Mouse (Mus musculus) bone marrow, adult 2 months (tissue): ENCODE data around the gene Carns1. TPM values are rescaled to one million over a fixed set of nuclear protein-coding genes. Genes with fewer than 3 reads are reported as not detected.
A peak's percentile ranks its signal among the peaks of the same experiment; 100 is the strongest.

ENCODE experiments used
- H3K27ac ChIP-seq: fragments of 200-500 bp; 2 replicates; pipeline ENCODE4 v1.5.1; 2012; ENCODE audit warnings: low read depth, mild to moderate bottlenecking, control low read depth, inconsistent platforms, low read length; ENCODE audit not compliant: control insufficient read depth, poor library complexity, insufficient read depth
- H3K4me1 ChIP-seq: fragments of 200-500 bp; 2 replicates; pipeline ENCODE4 v1.6.1; 2011; ENCODE audit warnings: low read length; ENCODE audit not compliant: control insufficient read depth, insufficient read depth
- H3K4me3 ChIP-seq: fragments of 200-500 bp; replicated peaks from 2 replicates; pipeline ENCODE3; 2011; ENCODE audit warnings: mild to moderate bottlenecking, low read depth, low read length, control low read depth; ENCODE audit not compliant: control insufficient read depth
- CTCF ChIP-seq: fragments of 200-500 bp; IDR thresholded peaks from 2 replicates; pipeline ENCODE4 v1.5.1; 2011; ENCODE audit warnings: low read length, control low read depth; ENCODE audit not compliant: control insufficient read depth, insufficient read depth
- POLR2A ChIP-seq: fragments of 200-500 bp; IDR thresholded peaks from 2 replicates; pipeline ENCODE4 v1.6.1; 2011; ENCODE audit warnings: low read depth, mild to moderate bottlenecking, control low read depth, low read length, borderline replicate concordance; ENCODE audit not compliant: control insufficient read depth
- WGBS: fragments of 180-500 bp; shearing (Covaris S2); methylation state at CpG from one replicate; pipeline ENCODE4 v1.1.7; 2018; 5-methylcytosine and 5-hydroxymethylcytosine counted together
- polyA plus RNA-seq: library from polyadenylated mRNA; stranded (reverse); fragments of >200 nt; gene quantifications from 2 replicates; pipeline ENCODE4 v1.2.4, GENCODE M21; 2011; ENCODE audit warnings: low replicate concordance; ENCODE audit not compliant: missing spikeins, insufficient read depth, insufficient read length

The Carns1 gene
- polyA plus RNA-seq, 1 experiment: 52.9 TPM

DNA sequence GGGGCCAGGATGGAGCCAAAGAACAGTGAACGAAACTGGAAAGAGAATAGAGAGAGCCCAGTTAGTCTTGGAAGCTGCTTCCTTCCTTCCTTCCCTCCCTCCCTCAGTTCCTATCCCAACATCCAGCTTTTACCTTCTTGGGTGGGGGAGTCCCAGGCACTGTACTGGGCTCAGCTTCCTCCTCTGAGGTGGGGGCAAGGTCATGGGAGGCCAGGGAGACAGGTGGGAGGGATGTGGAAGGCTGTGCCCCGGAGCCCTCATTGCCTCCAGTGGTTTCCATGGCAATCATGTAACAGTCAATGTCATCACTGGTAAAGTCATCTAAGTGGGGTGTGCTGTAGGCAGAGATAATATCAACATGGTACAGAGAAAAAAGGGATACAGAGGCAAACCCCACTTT lies 20.8 kb upstream of the Carns1 start:
- Histone ChIP-seq H3K4me1 (peaks cover 5% of the 10 kb centered on the region), H3K4me3 (no peak overlapping the region), H3K27ac (no peak overlapping the region)
- 48% methylated on average over 2 of the region's 2 CpGs for WGBS
- TF ChIP-seq POLR2A (no peak), CTCF (no peak)

DNA sequence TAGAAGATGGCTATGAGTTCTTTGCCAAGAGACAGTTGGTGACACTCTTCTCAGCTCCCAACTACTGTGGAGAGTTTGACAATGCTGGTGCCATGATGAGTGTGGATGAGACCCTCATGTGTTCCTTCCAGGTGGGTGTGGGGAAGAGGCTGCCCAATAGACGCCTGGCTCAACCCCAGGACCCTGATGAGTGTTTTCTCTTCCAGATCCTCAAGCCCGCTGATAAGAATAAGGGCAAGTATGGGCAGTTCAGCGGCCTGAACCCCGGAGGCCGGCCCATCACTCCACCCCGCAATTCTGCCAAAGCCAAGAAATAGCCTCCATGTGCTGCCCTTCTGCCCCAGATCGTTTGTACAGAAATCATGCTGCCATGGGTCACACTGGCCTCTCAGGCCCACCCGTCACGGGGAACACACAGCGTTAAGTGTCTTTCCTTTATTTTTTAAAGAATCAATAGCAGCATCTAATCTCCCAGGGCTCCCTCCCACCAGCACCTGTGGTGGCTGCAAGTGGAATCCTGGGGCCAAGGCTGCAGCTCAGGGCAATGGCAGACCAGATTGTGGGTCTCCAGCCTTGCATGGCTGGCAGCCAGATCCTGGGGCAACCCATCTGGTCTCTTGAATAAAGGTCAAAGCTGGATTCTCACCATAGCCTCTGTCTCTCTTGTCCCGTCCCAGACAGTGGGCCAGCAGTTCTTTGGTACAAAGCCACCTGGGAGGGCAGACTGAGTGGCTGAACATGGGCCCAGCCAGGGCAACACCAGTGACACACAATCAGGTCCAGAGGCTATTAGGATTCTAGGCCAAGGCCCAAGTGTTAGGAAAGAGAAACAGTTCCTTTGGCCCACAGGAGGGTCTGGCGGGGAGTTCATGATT lies 19.7 kb upstream of the Carns1 start:
- H3K4me3 ChIP-seq: no peak overlapping the region
- H3K4me1 ChIP-seq: no peaks in the 10 kb centered on the region; the same call in 1 of the 2 replicates
- TF ChIP-seq POLR2A (no peak), CTCF (no peak)
- 87% methylated on average over 12 of the region's 12 CpGs for WGBS
- H3K27ac ChIP-seq: no peak overlapping the region

DNA sequence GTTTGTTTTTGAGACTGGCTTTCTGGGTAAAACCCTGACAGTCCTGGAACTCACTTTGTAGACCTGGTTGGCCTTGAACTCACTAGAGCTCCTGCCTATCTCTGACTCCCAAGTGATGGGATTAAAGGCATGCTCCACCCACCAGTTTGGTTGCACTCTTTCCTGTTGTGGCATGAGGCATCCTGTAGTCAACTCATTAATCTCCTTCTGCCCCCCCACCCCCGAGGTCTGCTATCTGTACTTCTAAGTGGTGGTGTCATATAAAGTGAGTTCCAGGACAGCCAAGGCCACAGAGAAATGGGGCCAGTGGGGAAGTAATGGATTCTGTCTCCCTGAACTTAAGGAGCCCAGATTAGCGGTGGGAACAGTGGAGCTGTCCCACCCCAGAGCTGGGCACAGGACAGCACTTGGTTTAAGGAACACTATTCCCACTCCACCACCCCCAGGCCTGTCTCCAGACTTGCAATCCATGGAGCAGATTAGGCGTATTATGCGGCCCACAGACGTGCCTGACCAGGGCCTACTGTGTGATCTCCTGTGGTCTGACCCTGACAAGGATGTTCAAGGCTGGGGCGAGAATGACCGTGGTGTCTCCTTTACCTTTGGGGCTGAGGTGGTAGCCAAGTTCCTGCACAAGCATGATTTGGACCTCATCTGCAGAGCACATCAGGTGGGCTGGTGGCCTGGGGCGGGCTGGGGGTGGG lies 18.9 kb upstream of the Carns1 start:
- no peak overlapping the region for H3K27ac ChIP-seq
- no peaks in the 10 kb centered on the region; the same call in 1 of the 2 replicates for H3K4me1 ChIP-seq
- no peak overlapping the region for H3K4me3 ChIP-seq
- 75% methylated on average over 8 of the region's 8 CpGs for WGBS
- TF ChIP-seq POLR2A (no peak), CTCF (no peak)

DNA sequence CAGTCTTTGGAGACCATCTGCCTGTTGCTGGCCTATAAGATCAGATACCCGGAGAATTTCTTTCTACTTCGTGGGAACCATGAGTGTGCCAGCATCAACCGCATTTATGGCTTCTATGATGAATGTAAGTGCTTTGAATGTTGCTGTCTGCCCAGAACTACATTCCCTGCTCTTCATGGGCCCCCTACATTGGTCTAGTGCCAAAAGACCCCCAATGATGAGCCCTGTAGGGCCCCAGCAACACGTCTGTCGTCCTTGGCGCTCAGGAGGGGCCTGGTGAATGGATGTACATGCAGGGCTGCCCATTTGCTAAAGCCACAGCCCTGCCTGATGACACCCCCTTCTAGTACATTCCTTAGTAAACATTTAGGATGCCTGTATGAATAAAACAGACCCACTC lies 17.9 kb upstream of the Carns1 start:
- no peak overlapping the region for H3K27ac ChIP-seq
- WGBS: 50% methylated on average over 6 of the region's 6 CpGs
- H3K4me3 ChIP-seq: peak overlapping the region; percentile 93
- H3K4me1 ChIP-seq: peaks cover under 1% of the 10 kb centered on the region; the same call in 1 of the 2 replicates
- TF ChIP-seq CTCF (no peak), POLR2A (no peak)

DNA sequence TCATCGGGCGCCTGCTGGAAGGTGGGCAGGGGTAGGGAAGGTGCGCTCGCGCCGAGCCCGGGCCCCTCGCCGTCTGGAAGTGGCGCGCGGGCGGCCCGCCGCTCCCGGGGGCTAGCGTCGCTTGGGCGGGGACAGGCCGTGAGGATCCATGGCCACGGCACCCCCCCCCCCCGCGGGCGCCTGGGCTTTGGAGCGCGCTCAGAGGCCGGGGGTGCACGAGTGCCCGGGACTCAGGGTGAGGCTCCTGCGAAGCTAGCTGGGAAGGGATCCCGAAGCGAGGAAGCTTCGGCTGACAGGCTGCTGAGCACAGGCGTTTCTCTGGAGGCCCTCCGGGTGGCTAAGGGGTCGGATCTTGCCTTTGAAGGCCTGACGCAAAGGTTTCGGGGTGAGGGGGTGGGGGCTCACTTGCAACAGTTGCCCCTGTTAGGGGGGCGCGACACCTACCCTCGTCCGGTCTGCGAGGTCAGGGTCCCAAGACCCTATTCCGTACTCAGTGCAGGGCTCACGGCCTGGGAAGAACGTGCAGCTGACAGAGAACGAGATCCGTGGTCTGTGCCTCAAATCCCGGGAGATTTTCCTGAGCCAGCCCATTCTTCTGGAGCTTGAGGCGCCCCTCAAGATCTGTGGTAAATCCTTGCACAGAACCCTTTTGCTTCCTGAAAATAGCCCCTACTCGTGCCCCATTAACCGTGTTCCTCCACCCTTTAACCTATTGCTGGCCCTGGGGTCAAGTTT lies 17.1 kb upstream of the Carns1 start:
- TF ChIP-seq POLR2A (no peak), CTCF (no peak)
- WGBS: under 1% methylated on average over 52 of the region's 52 CpGs
- Histone ChIP-seq H3K4me1 (peaks cover 6% of the 10 kb centered on the region; the same call in 1 of the 2 replicates), H3K27ac (peak overlapping the region; percentile 90), H3K4me3 (peak overlapping the region; percentile 93)

DNA sequence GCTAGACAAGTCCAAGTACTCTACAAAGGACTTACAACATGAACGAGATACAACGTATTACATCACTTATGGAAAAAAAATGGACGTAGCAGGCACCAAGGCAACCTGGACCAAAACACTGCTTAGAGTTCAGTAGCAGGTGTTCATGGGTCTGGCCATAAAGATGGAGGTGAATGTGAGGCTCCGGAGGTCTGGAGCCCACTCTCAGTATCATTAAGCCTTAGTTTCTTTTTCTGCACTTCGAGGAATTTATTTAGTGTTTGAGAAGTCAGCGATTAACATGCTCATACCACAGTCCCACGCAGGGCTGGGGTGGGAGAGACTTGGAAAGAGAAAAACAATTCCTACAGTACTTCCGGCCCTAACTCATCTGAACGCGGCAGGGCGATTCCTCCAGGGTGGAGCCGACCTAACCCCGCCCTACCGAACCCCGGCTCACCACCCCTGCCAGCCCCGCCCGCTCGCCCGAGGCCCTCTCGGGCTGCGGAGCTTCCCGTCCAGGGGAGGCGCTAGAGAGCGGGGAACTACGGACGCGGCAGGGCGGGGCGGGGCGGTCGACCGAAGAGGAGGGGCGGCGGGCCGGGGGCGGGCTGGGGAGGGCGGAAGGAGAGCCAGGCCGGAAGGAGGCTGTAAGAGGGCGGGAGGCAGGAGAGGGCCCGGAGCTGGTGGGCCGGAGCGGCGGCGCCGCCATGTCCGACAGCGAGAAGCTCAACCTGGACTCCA lies 16.4 kb upstream of the Carns1 start, which contains the start of gene Ppp1ca:
Gene Ppp1ca (plus strand): TSS at position 538 of the 723 bp plus-strand sequence.
- TF ChIP-seq CTCF: peak; percentile 75
- peak; percentile 88; the same call in 1 of the 2 replicates for TF ChIP-seq POLR2A

DNA sequence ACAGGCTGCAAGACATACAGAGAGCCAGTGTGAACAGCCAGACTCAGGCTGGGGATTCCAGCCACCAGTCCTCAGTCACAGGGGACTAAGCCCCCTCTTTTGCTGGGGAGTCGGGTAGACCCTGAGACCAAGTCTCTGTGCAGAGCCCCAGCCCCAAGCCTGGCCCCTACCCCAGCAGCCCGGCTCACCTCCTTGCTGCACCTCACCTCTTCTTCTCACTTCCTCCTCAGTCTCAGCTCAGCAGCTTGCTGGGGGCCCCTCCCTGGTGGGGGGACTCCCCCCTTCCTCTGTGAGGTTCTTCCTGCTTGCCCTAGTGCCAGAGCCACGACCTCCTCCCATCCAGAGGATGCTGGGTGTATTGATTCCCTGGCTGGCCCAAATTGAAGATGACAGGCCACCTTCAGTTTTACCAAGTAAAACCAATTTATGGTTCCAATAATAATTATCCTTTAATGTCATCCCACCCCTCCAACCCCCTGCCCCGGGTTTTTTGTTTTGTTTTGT lies 15.6 kb upstream of the Carns1 start, which contains the start of gene Tbc1d10c:
Gene Tbc1d10c (minus strand): TSS at position 454 of the 504 bp plus-strand sequence.
- Histone ChIP-seq H3K4me3 (peak within 1 kb of the TSS; percentile 93), H3K27ac (peak within 1 kb of the TSS; percentile 95), H3K4me1 (peaks cover 15% of the 10 kb centered on the region; the same call in 1 of the 2 replicates)
- TF ChIP-seq CTCF (no peak), POLR2A (peak; percentile 73; the same call in 1 of the 2 replicates)
- WGBS: 2% methylated on average over 4 of the region's 4 CpGs

More for the DNA sequence above, 16.4 kb upstream of the Carns1 start, which contains the start of gene Ppp1ca:
- 1% methylated on average over 45 of the region's 47 CpGs for WGBS
- H3K4me3 ChIP-seq: peak within 1 kb of the TSS; percentile 93
- peaks cover 11% of the 10 kb centered on the region; the same call in 1 of the 2 replicates for H3K4me1 ChIP-seq
- H3K27ac ChIP-seq: peak within 1 kb of the TSS; percentile 95
